Mouse (Mus musculus) right cerebral cortex, postnatal 36 days (tissue): ENCODE measurements around the gene Rcn1.

Source experiments
- DNase-seq, 2 experiments: peaks; one replicate each; pipeline ENCODE4 v3.0.0; 2022; ENCODE audit warnings: low spot score in 2 of 2, mixed read lengths in 1 of 2

The Rcn1 gene

DNA sequence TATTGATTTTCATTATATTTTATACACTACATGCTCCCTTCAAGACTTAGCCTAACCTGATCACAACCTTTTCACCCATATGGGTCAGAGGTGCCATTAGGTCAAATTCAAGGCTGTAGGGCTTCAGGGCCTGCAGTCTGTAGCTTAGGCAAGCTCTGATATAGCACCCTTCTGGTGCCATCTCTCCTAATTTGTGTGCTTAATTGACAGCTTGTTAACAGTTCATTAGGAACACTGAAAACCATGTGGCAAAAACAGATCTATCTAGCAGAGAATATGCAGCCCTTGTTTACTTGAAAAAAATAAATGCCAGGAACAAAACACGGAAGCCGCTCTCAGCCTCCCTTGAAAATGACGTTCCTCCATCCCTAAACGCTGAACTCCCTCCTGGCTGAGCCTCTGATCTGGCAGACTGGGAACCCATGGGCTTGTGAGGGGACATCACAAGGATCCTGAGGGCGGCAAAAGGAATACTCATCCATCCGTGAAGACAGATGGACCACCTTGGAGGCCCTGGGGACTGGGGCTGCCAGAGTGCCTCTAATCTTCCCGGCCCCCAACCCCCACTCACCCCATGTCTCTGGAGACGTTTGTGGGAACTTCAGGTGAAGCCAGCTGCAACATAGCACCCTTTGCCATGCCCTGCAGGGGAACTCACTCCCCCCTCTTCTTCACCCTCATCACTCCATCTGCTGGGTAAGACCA is 61.8 kb downstream of the Rcn1 start:
- no peak for DNase-seq

DNA sequence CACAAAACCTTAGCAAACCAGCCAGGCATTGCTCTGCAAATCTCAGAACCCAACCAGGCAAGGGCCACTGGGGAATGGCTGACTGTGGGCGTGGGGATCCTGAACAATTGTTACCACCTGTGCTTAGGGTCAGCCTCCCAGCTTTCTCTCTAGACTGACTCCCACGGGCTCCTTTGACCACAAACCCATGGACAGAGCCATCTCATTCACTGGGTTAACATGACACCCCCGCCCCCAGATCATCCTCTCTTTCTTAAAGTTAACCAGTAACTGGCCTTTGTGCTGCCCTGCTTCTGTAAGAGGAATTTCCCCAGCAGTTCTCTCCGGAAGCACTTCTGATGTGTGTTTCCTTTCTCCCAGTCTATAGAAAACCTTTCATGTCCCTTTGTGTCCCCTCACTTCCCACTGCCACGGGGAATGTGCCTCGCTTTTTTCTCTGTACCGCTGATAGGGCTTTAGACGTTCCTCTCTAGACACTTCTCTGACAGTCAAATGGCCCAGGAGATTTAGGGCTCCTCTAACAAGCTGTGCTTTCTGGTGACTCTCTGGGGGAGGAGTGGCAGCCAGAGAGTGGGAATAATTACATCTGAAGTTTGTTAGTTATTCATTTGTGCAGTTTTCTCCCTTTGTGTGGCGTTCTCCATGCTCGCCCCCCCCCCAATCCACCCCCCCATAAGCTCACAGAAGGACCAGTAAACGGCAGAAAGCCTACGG is 62.6 kb downstream of the Rcn1 start:
- no peak for DNase-seq
